Mouse (Mus musculus) brain, adult 2 months (tissue): ENCODE measurements at regions not wholly inside any gene's neighbourhood (a gene's known extent, or its start where the extent isn't known, plus 50 kb on each side); places are given as distances from the start of the nearest gene placed in this dataset.

ENCODE experiments used
- DNase-seq: peaks from one replicate; pipeline ENCODE4 v3.0.0; 2011; ENCODE audit warnings: low read depth, low spot score

DNA sequence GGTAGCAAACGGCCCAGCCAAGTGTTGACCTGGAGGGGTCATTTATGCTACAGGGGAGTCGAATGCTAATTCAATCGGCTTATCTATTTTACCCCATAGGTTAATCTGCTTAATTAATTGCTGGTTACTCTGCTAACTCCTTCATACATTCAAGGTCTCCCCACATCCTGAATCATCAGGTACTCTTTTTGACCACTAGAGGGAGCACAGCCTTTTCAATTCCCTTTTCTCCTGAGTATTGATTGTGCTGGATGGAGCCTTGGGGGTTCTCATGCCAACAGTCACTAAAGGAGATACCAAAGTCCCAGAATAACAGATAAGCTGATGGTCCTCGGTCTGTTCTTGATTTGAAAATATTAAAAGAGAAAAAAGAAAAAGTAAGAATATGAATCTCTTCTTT lies 126.8 kb downstream of the Polr2m start:
- peak; percentile 67 for DNase-seq

DNA sequence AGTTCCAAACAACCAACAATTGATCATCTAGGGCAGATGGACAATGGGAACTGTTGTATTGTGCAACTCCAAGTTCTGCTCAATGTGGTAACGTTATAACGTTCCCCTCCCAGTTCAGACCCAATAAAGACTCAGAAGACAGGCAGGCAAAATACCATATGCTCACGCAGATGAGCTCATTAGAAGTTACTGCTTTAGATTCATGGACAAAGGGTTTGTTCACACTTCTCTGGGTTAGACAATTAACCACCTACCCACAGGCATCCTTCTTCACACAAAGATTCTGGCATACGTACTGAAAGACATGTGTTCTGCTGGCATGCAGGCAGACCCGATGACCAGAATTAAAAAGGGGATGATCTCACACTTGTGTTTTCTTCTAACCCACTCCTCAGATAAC lies 130.0 kb downstream of the Polr2m start:
- DNase-seq: peak; percentile 12
